29 mouse cellular contexts compared by ENCODE assay signal in the genomic region with DNA sequence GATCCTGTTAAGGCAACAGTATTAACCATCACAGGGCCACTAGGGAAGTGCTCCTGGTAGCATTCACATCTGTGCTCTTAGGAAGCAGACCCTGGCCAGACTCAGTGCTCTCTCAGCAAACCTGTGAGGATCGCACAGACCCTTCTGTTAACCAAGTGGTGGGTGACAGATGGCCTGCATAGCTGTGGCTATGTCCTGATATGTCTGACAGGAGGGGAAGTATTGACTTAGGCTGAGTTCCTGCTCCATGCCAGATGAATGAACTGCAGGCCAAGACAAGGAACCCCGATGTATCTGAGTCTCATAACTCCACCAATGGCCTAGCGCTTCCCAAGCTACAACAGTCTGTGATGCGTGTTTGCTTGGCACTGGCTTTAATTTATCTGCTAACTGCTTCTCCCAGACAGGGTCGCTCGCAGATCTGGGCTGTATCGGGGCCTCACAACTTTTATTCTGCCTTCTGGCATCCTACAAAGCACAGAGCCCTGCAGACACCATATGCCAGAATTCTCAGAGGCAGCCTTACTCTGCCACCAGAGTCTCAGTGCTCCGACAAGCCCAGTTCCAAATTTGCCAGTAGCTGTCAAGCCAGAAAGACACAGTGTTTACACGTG.
A peak's percentile ranks its signal among the peaks of the same experiment; 100 is the strongest.
DNase-seq lines count a peak whose midpoint lies in the region; ATAC-seq and TF ChIP-seq lines count a peak whose summit lies in the region.
"Had no signal": no experiment of that assay in that cellular context is flagged by ENCODE, and none has a peak within 500 bp of the region (broad histone marks: within the 10 kb centered on the region; RNA-seq: fewer than 3 reads in every experiment).

No protein-coding gene starts in this region.

- H3K4me3 ChIP-seq in forebrain, embryonic 14.5 days (ENCODE audit: low read depth, low read length): no peak overlapping the region
- no peak overlapping the region for H3K4me3 ChIP-seq in forebrain, embryonic 10.5 days
- H3K4me3 ChIP-seq in forebrain, postnatal 0 days (ENCODE audit: low read depth, low read length): no peak overlapping the region
- H3K4me3 ChIP-seq: embryonic facial prominence, embryonic 10.5 days; embryonic facial prominence, embryonic 15.5 days; heart, embryonic 12.5 days; limb, embryonic 12.5 days; liver, embryonic 15.5 days; midbrain, embryonic 15.5 days; stomach, embryonic 15.5 days had no signal

- peak; percentile 93 for ATAC-seq in forebrain, embryonic 14.5 days
- peak; percentile 95 for ATAC-seq in forebrain, postnatal 0 days
- ATAC-seq: CD4-positive, CD25-positive, alpha-beta regulatory T cell, adult 4 months; inflammation-experienced regulatory T-cells, adult 6 months; midbrain, embryonic 15.5 days had no signal

- no peaks in the 10 kb centered on the region for H3K36me3 ChIP-seq in forebrain, embryonic 14.5 days (ENCODE audit: control insufficient read depth, insufficient read depth, low read length)
- H3K36me3 ChIP-seq in forebrain, embryonic 10.5 days (replicated peaks): no peaks in the 10 kb centered on the region
- no peaks in the 10 kb centered on the region for H3K36me3 ChIP-seq in forebrain, postnatal 0 days (ENCODE audit: insufficient read depth)
- H3K36me3 ChIP-seq: embryonic facial prominence, embryonic 10.5 days; embryonic facial prominence, embryonic 15.5 days; heart, embryonic 12.5 days; limb, embryonic 12.5 days; liver, embryonic 15.5 days; midbrain, embryonic 15.5 days; stomach, embryonic 15.5 days had no signal

- intact Hi-C loops in left cerebral cortex, postnatal 4 days (cut with DNase I): no loop called here
- intact Hi-C loops in left cerebral cortex, postnatal 25 days (cut with DNase I): no loop called here

- H3K27me3 ChIP-seq in forebrain, embryonic 14.5 days (replicated peaks; ENCODE audit: control insufficient read depth, insufficient read depth, low read length): no peaks in the 10 kb centered on the region
- no peaks in the 10 kb centered on the region for H3K27me3 ChIP-seq in forebrain, embryonic 10.5 days (ENCODE audit: poor library complexity, severe bottlenecking)
- no peaks in the 10 kb centered on the region for H3K27me3 ChIP-seq in forebrain, postnatal 0 days (ENCODE audit: insufficient read depth, low read length)
- H3K27me3 ChIP-seq: embryonic facial prominence, embryonic 15.5 days; limb, embryonic 12.5 days; liver, embryonic 15.5 days; midbrain, embryonic 15.5 days; stomach, embryonic 15.5 days had no signal

- no peaks in the 10 kb centered on the region for H3K9me3 ChIP-seq in forebrain, embryonic 14.5 days (replicated peaks; ENCODE audit: control insufficient read depth, low read length)
- no peaks in the 10 kb centered on the region for H3K9me3 ChIP-seq in forebrain, embryonic 10.5 days
- H3K9me3 ChIP-seq in forebrain, postnatal 0 days (ENCODE audit: low read length): no peaks in the 10 kb centered on the region
- H3K9me3 ChIP-seq: embryonic facial prominence, embryonic 10.5 days; embryonic facial prominence, embryonic 15.5 days; heart, embryonic 12.5 days; limb, embryonic 12.5 days; liver, embryonic 15.5 days; midbrain, embryonic 15.5 days; stomach, embryonic 15.5 days had no signal

- no peak overlapping the region for H3K4me2 ChIP-seq in forebrain, embryonic 14.5 days (ENCODE audit: low read length)
- H3K4me2 ChIP-seq in forebrain, postnatal 0 days (ENCODE audit: low read depth): no peak overlapping the region
- H3K4me2 ChIP-seq: embryonic facial prominence, embryonic 15.5 days; heart, embryonic 12.5 days; hindbrain, embryonic 14.5 days; limb, embryonic 12.5 days; liver, embryonic 15.5 days; lung, embryonic 14.5 days; midbrain, embryonic 15.5 days; stomach, embryonic 15.5 days had no signal

- DNase-seq in forebrain, embryonic 14.5 days (ENCODE audit: low spot score): peak; percentile 81
- DNase-seq in forebrain, embryonic 10.5 days (ENCODE audit: extremely low spot score, low spot score): no peak
- peak; percentile 49 for DNase-seq in left cerebral cortex, postnatal 4 days
- no peak for DNase-seq in left cerebral cortex, postnatal 25 days (ENCODE audit: low spot score in 2 of 2)
- peak; percentile 85 for DNase-seq in brain, embryonic 14.5 days (ENCODE audit: low read depth)
- DNase-seq in forebrain, postnatal 0 days: peak; percentile 76
- DNase-seq in MN1 (ENCODE audit: low spot score): no peak
- DNase-seq: adrenal gland, adult 2 months; adrenal gland, postnatal 36 days; cerebellum, adult 11-12 months; gastrocnemius, postnatal 25 days; heart, adult 18-20 months; heart, postnatal 4 days; kidney, adult 11 months; kidney, postnatal 14 days; lung, embryonic 14.5 days; lung, postnatal 14 days; right cerebral cortex, adult 18-20 months; thymus, postnatal 14 days had no signal

- 60% methylated on average over 9 of the region's 9 CpGs for WGBS in forebrain, embryonic 14.5 days
- 91% methylated on average over 9 of the region's 9 CpGs for WGBS in forebrain, embryonic 10.5 days
- WGBS in forebrain, postnatal 0 days: 49% methylated on average over 9 of the region's 9 CpGs

- H3K9ac ChIP-seq in forebrain, embryonic 14.5 days (ENCODE audit: low read length): no peak overlapping the region
- H3K9ac ChIP-seq in forebrain, postnatal 0 days: no peak overlapping the region
- H3K9ac ChIP-seq: embryonic facial prominence, embryonic 15.5 days; heart, embryonic 12.5 days; hindbrain, embryonic 14.5 days; limb, embryonic 12.5 days; liver, embryonic 15.5 days; lung, embryonic 14.5 days; midbrain, embryonic 15.5 days; stomach, embryonic 15.5 days had no signal

- no peak overlapping the region for H3K27ac ChIP-seq in forebrain, embryonic 14.5 days (ENCODE audit: low read depth, low read length)
- H3K27ac ChIP-seq in forebrain, embryonic 10.5 days: no peak overlapping the region
- no peak overlapping the region for H3K27ac ChIP-seq in forebrain, postnatal 0 days (ENCODE audit: low read depth, low read length)
- H3K27ac ChIP-seq: embryonic facial prominence, embryonic 10.5 days; embryonic facial prominence, embryonic 15.5 days; hindbrain, embryonic 14.5 days; limb, embryonic 12.5 days; liver, embryonic 15.5 days; midbrain, embryonic 15.5 days; stomach, embryonic 15.5 days had no signal

- no peak for TF ChIP-seq CTCF in brain, embryonic 14.5 days (IDR thresholded peaks at IDR 0.05; ENCODE audit: borderline replicate concordance, extremely low read depth, insufficient read depth, insufficient read length)
- TF ChIP-seq CTCF in forebrain, postnatal 0 days (IDR thresholded peaks at IDR 0.05; ENCODE audit: low read depth): no peak

- H3K4me1 ChIP-seq in forebrain, embryonic 14.5 days (ENCODE audit: control insufficient read depth, insufficient read depth, low read length): no peaks in the 10 kb centered on the region
- H3K4me1 ChIP-seq in forebrain, embryonic 10.5 days: peaks cover 3% of the 10 kb centered on the region; the same call in 1 of the 2 replicates
- H3K4me1 ChIP-seq in forebrain, postnatal 0 days (ENCODE audit: insufficient read depth): no peaks in the 10 kb centered on the region
- H3K4me1 ChIP-seq: embryonic facial prominence, embryonic 10.5 days; embryonic facial prominence, embryonic 15.5 days; heart, embryonic 12.5 days; limb, embryonic 12.5 days; liver, embryonic 15.5 days; midbrain, embryonic 15.5 days; stomach, embryonic 15.5 days had no signal

- TF ChIP-seq POLR2A in brain, embryonic 14.5 days (IDR thresholded peaks at IDR 0.05; ENCODE audit: borderline replicate concordance, extremely low read depth, insufficient read depth, insufficient read length, poor library complexity, severe bottlenecking): no peak

Comparison
In these comparisons a context has a peak if more than half of its experiments do, and no peak if none do; other contexts are left out.
1. DNase-seq: peak in forebrain, embryonic 14.5 days (single experiment), left cerebral cortex, postnatal 4 days (single experiment), brain, embryonic 14.5 days (single experiment) and forebrain, postnatal 0 days (single experiment); none in forebrain, embryonic 10.5 days (single experiment), left cerebral cortex, postnatal 25 days (0 of 2) and MN1 (single experiment).